Mouse (Mus musculus) liver, embryonic 14.5 days (tissue): ENCODE measurements at regions not wholly inside any gene's neighbourhood (a gene's known extent, or its start where the extent isn't known, plus 50 kb on each side); places are given as distances from the start of the nearest gene placed in this dataset.

Experiments
- ATAC-seq: fragments of 200-750 bp; cut with Nextera tagmentation; 2 replicates; pipeline ENCODE4 v1.8.0; 2017; ENCODE audit warnings: moderate number of reproducible peaks, mild to moderate bottlenecking, moderate library complexity; ENCODE audit not compliant: insufficient read depth
- DNase-seq, 3 experiments: peaks; one replicate each; pipeline ENCODE4 v3.0.0-alpha.2; 2012 to 2013; ENCODE audit warnings: low read depth in 3 of 3, low spot score in 3 of 3
- H3K27ac ChIP-seq: fragments of 300-500 bp; sonication (generic); 2 replicates; pipeline ENCODE4 v1.5.1; 2014; ENCODE audit warnings: moderate library complexity, mild to moderate bottlenecking, control low read depth, inconsistent platforms
- H3K27me3 ChIP-seq: fragments of 300-500 bp; sonication (generic); 2 replicates; pipeline ENCODE4 v1.6.1; 2014; ENCODE audit warnings: mild to moderate bottlenecking, low read length, moderate library complexity; ENCODE audit not compliant: control insufficient read depth, insufficient read depth
- H3K36me3 ChIP-seq: fragments of 300-500 bp; sonication (generic); replicated peaks from 2 replicates; pipeline ENCODE4 v1.6.1; 2014; ENCODE audit warnings: low read depth; ENCODE audit not compliant: control insufficient read depth, insufficient read depth
- H3K4me1 ChIP-seq, 2 experiments: fragments of 200-500 bp in 1 of 2; fragments of 300-500 bp in 1 of 2; sonication (generic) in 1 of 2; replicated peaks; 2 replicates each; pipeline ENCODE4 v1.6.1; 2012 to 2014; ENCODE audit warnings: antibody characterized with exemption in 1 of 2, inconsistent platforms in 1 of 2, low read length in 1 of 2; ENCODE audit not compliant: control insufficient read depth in 2 of 2, insufficient read depth in 2 of 2
- H3K4me2 ChIP-seq: fragments of 300-500 bp; sonication (generic); 2 replicates; pipeline ENCODE4 v1.6.1; 2014; ENCODE audit warnings: low read depth, mild to moderate bottlenecking, control low read depth, moderate library complexity
- H3K4me3 ChIP-seq, 2 experiments: fragments of 200-500 bp in 1 of 2; fragments of 300-500 bp in 1 of 2; sonication (generic) in 1 of 2; 2 replicates each; pipeline ENCODE4 v1.5.1; 2012 to 2014; ENCODE audit warnings: low read depth in 2 of 2, low read length in 2 of 2, mild to moderate bottlenecking in 2 of 2, control low read depth in 1 of 2, inconsistent platforms in 1 of 2, moderate library complexity in 1 of 2; ENCODE audit not compliant: insufficient read depth in 1 of 2
- H3K9ac ChIP-seq: fragments of 300-500 bp; sonication (generic); replicated peaks from 2 replicates; pipeline ENCODE4 v1.6.1; 2014; ENCODE audit warnings: mild to moderate bottlenecking, control low read depth, moderate library complexity
- H3K9me3 ChIP-seq: fragments of 300-500 bp; sonication (generic); 2 replicates; pipeline ENCODE4 v1.6.1; 2016; ENCODE audit warnings: low read length, mixed read lengths; ENCODE audit not compliant: control insufficient read depth
- CTCF ChIP-seq: IDR thresholded peaks from 2 replicates; pipeline ENCODE4 v1.5.1; 2016; ENCODE audit warnings: antibody characterized with exemption, low read depth, control low read depth
- EP300 ChIP-seq: IDR thresholded peaks from 2 replicates; pipeline ENCODE4 v1.6.1; 2016; ENCODE audit warnings: antibody characterized with exemption, low read depth
- WGBS: fragments of 180-500 bp; shearing (Covaris S2); extraction: QIAGEN DNeasy Blood & Tissue Kit; methylation state at CpG from one replicate; pipeline ENCODE4 v1.1.7; 2014; ENCODE audit not compliant: insufficient replicate concordance; 5-methylcytosine and 5-hydroxymethylcytosine counted together

GRCm38 (mm10) chr4:131366656-131367055, 422.5 kb downstream of the Matn1 start:
- no peaks in the 10 kb centered on the region for H3K9me3 ChIP-seq
- H3K4me1 ChIP-seq, result no peaks in the 10 kb centered on the region
- H3K27me3 ChIP-seq, result no peaks in the 10 kb centered on the region
- TF ChIP-seq CTCF, result no peak
- TF ChIP-seq EP300, result no peak
- no peaks in the 10 kb centered on the region for H3K36me3 ChIP-seq
- ATAC-seq (no peak), DNase-seq (no peak)
- H3K4me3 ChIP-seq, result no peak overlapping the region
- H3K4me2 ChIP-seq, result no peak overlapping the region
- H3K27ac ChIP-seq, result no peak overlapping the region
- no peak overlapping the region for H3K9ac ChIP-seq
- 71% methylated on average over 1 of the region's 1 CpGs for whole genome bisulfite sequencing

DNA sequence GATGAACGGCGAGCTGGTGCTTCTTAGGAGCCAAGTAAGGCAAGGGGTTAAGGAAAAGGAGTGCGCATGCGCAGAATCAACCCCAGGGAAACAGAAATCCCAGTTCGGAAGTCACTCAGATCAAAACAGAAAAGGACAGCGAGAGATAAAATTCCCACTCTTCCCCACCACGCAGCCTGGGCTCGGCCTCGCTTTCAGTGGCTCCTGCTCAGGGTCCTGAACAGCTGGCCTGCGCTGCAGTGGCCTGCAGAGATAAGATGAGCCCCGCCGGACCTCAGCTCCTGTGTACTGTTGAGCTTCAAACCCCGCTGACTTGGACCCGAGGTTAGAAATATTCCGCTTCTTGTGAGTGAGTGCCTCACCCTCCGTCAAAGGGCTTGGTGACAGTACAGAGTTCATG, 428.3 kb downstream of the Matn1 start:
- no peak overlapping the region for H3K9ac ChIP-seq
- H3K9me3 ChIP-seq, result no peaks in the 10 kb centered on the region
- H3K36me3 ChIP-seq, result no peaks in the 10 kb centered on the region
- H3K4me1 ChIP-seq, result no peaks in the 10 kb centered on the region
- no peak overlapping the region for H3K27ac ChIP-seq
- DNase-seq (no peak), ATAC-seq (no peak)
- no peak for TF ChIP-seq EP300
- no peak for TF ChIP-seq CTCF
- no peak overlapping the region for H3K4me2 ChIP-seq
- H3K4me3 ChIP-seq, result no peak overlapping the region
- no peaks in the 10 kb centered on the region for H3K27me3 ChIP-seq
- WGBS, result 42% methylated on average over 16 of the region's 16 CpGs

DNA sequence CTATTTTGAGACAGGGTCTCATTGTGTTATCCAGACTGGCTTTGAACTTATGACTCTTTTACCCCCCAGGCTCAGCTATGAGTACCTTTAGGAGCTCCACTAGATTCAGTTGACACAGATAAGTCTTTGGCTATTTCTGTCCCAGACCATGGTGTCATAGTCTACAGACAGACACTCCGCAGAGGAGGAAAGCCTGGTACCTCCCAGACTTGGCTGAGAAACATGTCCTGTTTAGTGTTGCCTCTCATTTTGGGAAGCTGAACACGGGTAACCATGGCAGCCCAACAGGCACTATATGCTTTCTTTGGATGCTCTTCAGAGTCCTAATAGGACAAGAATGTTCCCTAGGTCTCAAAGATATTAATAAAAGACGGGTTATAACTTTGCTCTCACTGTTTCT, 429.0 kb downstream of the Matn1 start:
- Histone ChIP-seq H3K4me3 (no peak overlapping the region), H3K36me3 (no peaks in the 10 kb centered on the region), H3K9me3 (no peaks in the 10 kb centered on the region), H3K27ac (no peak overlapping the region), H3K9ac (no peak overlapping the region), H3K4me2 (no peak overlapping the region), H3K4me1 (no peaks in the 10 kb centered on the region), H3K27me3 (no peaks in the 10 kb centered on the region)
- WGBS, result 58% methylated on average over 3 of the region's 3 CpGs
- TF ChIP-seq CTCF (no peak), EP300 (no peak)
- ATAC-seq (no peak), DNase-seq (no peak)

DNA sequence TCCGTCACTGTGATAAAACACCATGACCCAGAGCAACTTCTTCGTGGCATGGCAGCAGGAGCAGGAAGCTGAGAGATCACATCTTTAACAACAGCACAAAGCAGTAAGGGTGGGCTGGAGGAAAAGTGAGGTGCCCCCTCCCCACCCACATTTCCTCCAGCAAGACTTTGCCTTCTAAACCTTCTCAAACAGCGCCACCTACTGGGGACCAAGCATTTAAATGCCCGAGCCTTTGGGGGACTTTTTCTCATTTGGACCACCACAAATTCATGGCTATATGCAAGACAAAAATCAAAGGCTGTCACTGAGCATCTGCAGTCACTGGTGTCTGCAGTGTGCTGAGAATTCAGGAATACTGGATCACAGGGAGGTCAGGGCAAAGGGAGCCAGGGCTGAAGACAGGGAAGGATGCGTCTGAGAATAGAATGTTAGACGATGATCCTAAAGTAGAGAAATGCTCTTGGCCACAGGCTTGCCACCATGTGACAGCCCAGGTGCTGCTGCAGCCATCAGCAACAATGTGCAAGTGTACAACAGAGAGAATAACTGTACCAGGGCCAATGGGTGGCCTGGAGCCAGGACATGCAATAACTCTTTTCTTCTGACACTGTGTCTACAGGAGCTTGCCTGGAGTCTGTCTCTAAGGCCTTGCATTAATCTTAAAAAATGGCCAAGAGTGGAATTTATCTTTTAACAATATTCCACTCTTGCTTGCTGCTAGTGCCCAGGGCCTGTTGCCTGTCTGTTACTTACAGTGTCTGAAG, 430.5 kb downstream of the Matn1 start:
- H3K27me3 ChIP-seq, result no peaks in the 10 kb centered on the region
- no peaks in the 10 kb centered on the region for H3K4me1 ChIP-seq
- ATAC-seq, result no peak
- no peak; the same call in 1 of the 2 replicates for TF ChIP-seq CTCF
- no peak for TF ChIP-seq EP300
- H3K9me3 ChIP-seq, result no peaks in the 10 kb centered on the region
- no peak overlapping the region for H3K4me3 ChIP-seq
- H3K4me2 ChIP-seq, result no peak overlapping the region
- H3K27ac ChIP-seq, result no peak overlapping the region
- WGBS, result 73% methylated on average over 6 of the region's 6 CpGs
- no peaks in the 10 kb centered on the region for H3K36me3 ChIP-seq
- no peak for DNase-seq
- no peak overlapping the region for H3K9ac ChIP-seq

GRCm38 (mm10) chr4:131381063-131381462, 436.9 kb downstream of the Matn1 start:
- no peaks in the 10 kb centered on the region for H3K9me3 ChIP-seq
- H3K36me3 ChIP-seq, result no peaks in the 10 kb centered on the region
- no peak overlapping the region for H3K9ac ChIP-seq
- no peak for DNase-seq
- no peak for TF ChIP-seq CTCF
- TF ChIP-seq EP300, result no peak
- H3K27me3 ChIP-seq, result no peaks in the 10 kb centered on the region
- 56% methylated on average over 9 of the region's 9 CpGs for WGBS
- ATAC-seq, result no peak
- H3K4me3 ChIP-seq, result no peak overlapping the region
- H3K4me1 ChIP-seq, result no peaks in the 10 kb centered on the region
- H3K4me2 ChIP-seq, result no peak overlapping the region
- no peak overlapping the region for H3K27ac ChIP-seq
